Mouse (Mus musculus) left cerebral cortex, adult 2 months (tissue): ENCODE results near the gene Spaca4. TPM values are rescaled to one million over a fixed set of nuclear protein-coding genes. Genes with fewer than 3 reads are reported as not detected.
A peak's percentile ranks its signal among the peaks of the same experiment; 100 is the strongest.

Source experiments
- DNase-seq, 2 experiments: peaks; one replicate each; pipeline ENCODE4 v3.0.0; 2021 to 2022; ENCODE audit warnings: low spot score in 2 of 2, mixed read lengths in 1 of 2; ENCODE audit errors: extremely low spot score in 1 of 2
- H3K27ac ChIP-seq: fragments of 200-600 bp; 2 replicates; pipeline ENCODE4 v1.8.1; 2022
- H3K4me3 ChIP-seq: fragments of 200-600 bp; 2 replicates; pipeline ENCODE4 v1.8.1; 2022
- CTCF ChIP-seq: fragments of 200-600 bp; IDR thresholded peaks from 2 replicates; pipeline ENCODE4 v1.8.1; 2022; ENCODE audit warnings: antibody characterized with exemption, mild to moderate bottlenecking, moderate library complexity
- intact Hi-C: fragments of 180-260 bp; cut with DNase I; formaldehyde crosslinking; loops from one replicate; pipeline ENCODE4 v1.15.1; 2025
- total RNA-seq, 2 experiments: library from RNA; stranded (reverse); gene quantifications; 2 replicates each; pipeline ENCODE4 v1.2.3; 2021

Gene Spaca4
- total RNA-seq, 2 experiments from 2014 or later: not detected

- Histone ChIP-seq H3K4me3 (peak overlapping the region; percentile 57), H3K27ac (peak overlapping the region; percentile 98)
- no peak for TF ChIP-seq CTCF
- intact Hi-C loops: no loop called here
- DNase-seq: no peak
Measured at GRCm38 (mm10) chr7:45703521-45704033, 22.0 kb downstream of the Spaca4 start.

GRCm38 (mm10) chr7:45702809-45703520 lies 22.6 kb downstream of the Spaca4 start:
- peak overlapping the region; percentile 98 for H3K27ac ChIP-seq
- no peak overlapping the region for H3K4me3 ChIP-seq
- intact Hi-C loops: no loop called here

GRCm38 (mm10) chr7:45702316-45702715 lies 23.3 kb downstream of the Spaca4 start:
- no peak overlapping the region for H3K4me3 ChIP-seq
- DNase-seq: no peak
- intact Hi-C loops: no loop called here
- no peak overlapping the region for H3K27ac ChIP-seq
- no peak for TF ChIP-seq CTCF

More at GRCm38 (mm10) chr7:45702809-45703520, 22.6 kb downstream of the Spaca4 start:
- TF ChIP-seq CTCF: no peak
- peak in 1 of 2 experiments; percentile 19 for DNase-seq

GRCm38 (mm10) chr7:45701607-45702006 lies 24.0 kb downstream of the Spaca4 start:
- no peak for TF ChIP-seq CTCF
- DNase-seq: no peak
- intact Hi-C loops: no loop called here
- peak overlapping the region; percentile 98 for H3K27ac ChIP-seq
- peak overlapping the region; percentile 66 for H3K4me3 ChIP-seq

- peak in 1 of 2 experiments; percentile 36 for DNase-seq
- intact Hi-C loops: no loop called here
- Histone ChIP-seq H3K27ac (peak overlapping the region; percentile 98), H3K4me3 (peak overlapping the region; percentile 66)
- TF ChIP-seq CTCF: no peak
Measured at GRCm38 (mm10) chr7:45701072-45701471, 24.5 kb downstream of the Spaca4 start.

- peak; percentile 69 to 82 for DNase-seq
- intact Hi-C loops: no loop called here
- TF ChIP-seq CTCF: no peak
- Histone ChIP-seq H3K4me3 (peak overlapping the region; percentile 66), H3K27ac (peak overlapping the region; percentile 98)
Measured at GRCm38 (mm10) chr7:45700301-45701015, 25.2 kb downstream of the Spaca4 start.

GRCm38 (mm10) chr7:45699523-45700141 lies 26.0 kb downstream of the Spaca4 start, which contains the start of gene Car11:
Gene Car11, plus strand, starts transcription at chr7:45699843.
- peak within 1 kb of the TSS; percentile 66 for H3K4me3 ChIP-seq
- intact Hi-C loops: no loop called here
- peak within 1 kb of the TSS; percentile 98 for H3K27ac ChIP-seq
- no peak for TF ChIP-seq CTCF
- DNase-seq: peak in 1 of 2 experiments; percentile 56

GRCm38 (mm10) chr7:45697894-45698293 lies 27.7 kb downstream of the Spaca4 start:
- Histone ChIP-seq H3K27ac (no peak overlapping the region), H3K4me3 (no peak overlapping the region)
- DNase-seq: no peak
- intact Hi-C loops: no loop called here
- TF ChIP-seq CTCF: no peak

- H3K4me3 ChIP-seq: no peak overlapping the region
- intact Hi-C loops: no loop called here
- no peak for DNase-seq
- H3K27ac ChIP-seq: no peak overlapping the region
- TF ChIP-seq CTCF: no peak
Measured at GRCm38 (mm10) chr7:45695098-45695497, 30.5 kb downstream of the Spaca4 start.

- no peak within 1 kb of the TSS for H3K4me3 ChIP-seq
- intact Hi-C loops: no loop called here
- no peak for TF ChIP-seq CTCF
- H3K27ac ChIP-seq: no peak within 1 kb of the TSS
- no peak for DNase-seq
Measured at GRCm38 (mm10) chr7:45693921-45694591, 31.6 kb downstream of the Spaca4 start, which contains the start of gene Sec1. Gene Sec1, minus strand, starts transcription at chr7:45694402.

- DNase-seq: no peak
- intact Hi-C loops: no loop called here
- TF ChIP-seq CTCF: no peak
- no peak overlapping the region for H3K27ac ChIP-seq
- no peak overlapping the region for H3K4me3 ChIP-seq
Measured at GRCm38 (mm10) chr7:45692364-45692763, 33.2 kb downstream of the Spaca4 start.
